Mouse (Mus musculus) bone marrow, adult 2 months (tissue): ENCODE measurements around the gene Pcdh9.

Experiments used
- CTCF ChIP-seq: fragments of 200-500 bp; IDR thresholded peaks from 2 replicates; pipeline ENCODE4 v1.5.1; 2011; ENCODE audit warnings: low read length, control low read depth; ENCODE audit not compliant: control insufficient read depth, insufficient read depth
- POLR2A ChIP-seq: fragments of 200-500 bp; IDR thresholded peaks from 2 replicates; pipeline ENCODE4 v1.6.1; 2011; ENCODE audit warnings: low read depth, mild to moderate bottlenecking, control low read depth, low read length, borderline replicate concordance; ENCODE audit not compliant: control insufficient read depth

DNA sequence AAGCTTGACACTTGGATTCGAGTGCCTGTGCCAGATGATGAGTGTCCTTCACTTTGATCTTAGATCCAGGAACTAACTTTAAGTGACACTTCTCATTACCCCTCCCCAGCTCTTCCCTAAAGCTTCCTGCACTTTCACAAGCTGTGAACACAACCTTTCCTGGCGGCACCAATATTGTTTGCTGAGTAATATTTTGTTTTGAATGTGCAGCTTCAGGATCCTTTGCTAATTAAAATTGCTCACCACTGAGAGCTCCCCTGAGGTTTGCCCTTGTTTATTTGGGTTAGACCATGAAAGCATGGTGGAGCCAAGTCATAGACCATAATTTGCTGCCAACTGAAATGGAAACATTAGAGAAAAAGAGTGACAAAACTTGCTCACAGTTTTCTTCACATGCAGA, 543.4 kb downstream of the Pcdh9 start:
- TF ChIP-seq CTCF, result no peak
- no peak for TF ChIP-seq POLR2A
